Mouse (Mus musculus): Measurements from ENCODE around the gene 2900026A02Rik.

2900026A02Rik gene

DNA sequence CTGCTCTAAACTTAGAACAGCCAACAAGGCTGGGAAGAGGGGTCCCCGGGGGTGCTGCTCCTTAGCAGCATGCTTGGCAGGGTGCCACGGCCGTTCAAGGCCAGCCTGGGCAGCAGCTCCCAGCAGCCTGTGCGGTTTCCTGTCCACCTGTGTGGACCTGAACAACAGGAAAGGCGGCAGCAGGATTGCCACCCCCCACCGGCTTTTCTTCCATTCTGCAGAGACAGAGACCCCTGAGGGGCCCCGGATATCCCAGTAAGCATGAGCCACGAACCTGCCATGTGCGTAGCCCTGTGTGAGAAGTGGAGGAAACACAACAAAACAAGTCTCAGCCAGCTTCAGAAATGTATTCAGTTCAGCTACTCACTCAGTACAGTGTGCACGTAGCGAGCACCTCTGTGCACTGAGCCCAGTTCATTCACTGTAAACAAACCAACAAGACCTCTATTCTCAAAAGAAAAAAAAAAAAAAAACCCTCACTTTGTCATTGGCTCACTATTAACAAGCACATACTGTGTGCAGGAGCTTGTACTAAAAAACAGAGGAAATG lies 69.4 kb downstream of the 2900026A02Rik start:
- in situ Hi-C loops (cut with MboI, MseI), result loop anchor here in 1 of 2 experiments (5.0 kb wide), 1 partner anchor 54 kb away; no protein-coding TSS in a partner anchor

DNA sequence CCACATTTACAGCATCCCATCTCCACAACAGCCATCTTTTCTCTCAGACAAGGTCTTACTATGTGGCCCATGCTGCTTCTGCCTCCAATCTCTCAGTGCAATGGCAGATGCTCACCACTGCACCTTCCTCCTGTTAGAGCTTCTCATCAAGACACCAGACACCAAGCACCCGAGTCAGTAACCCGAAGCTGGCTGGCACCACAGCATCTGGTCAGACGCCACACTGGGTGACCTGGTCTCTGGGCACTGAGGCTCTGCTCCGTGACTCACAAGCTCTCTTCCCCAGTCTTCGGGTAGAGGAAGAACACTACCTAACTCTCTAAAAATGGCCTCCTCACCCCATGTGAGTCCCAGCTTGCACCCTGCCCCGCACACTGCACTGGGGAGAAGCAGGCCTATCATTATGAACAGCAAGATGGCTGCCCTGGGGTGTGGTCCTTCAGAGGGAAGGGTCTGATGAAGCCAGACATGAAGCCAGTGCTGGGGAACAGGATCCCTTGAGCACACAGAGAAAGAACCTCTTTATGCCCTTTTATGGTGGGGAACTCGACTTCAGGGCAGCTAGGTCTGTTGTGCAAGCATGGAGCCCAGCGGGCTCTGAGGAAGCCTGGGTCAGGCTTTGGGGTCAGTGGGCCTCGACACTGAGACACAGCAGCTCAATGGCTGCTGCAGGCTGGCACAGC lies 70.0 kb downstream of the 2900026A02Rik start:
- in situ Hi-C loops (cut with MboI, MseI), result loop anchor here in 1 of 2 experiments (5.0 kb wide), 1 partner anchor 54 kb away; no protein-coding TSS in a partner anchor

DNA sequence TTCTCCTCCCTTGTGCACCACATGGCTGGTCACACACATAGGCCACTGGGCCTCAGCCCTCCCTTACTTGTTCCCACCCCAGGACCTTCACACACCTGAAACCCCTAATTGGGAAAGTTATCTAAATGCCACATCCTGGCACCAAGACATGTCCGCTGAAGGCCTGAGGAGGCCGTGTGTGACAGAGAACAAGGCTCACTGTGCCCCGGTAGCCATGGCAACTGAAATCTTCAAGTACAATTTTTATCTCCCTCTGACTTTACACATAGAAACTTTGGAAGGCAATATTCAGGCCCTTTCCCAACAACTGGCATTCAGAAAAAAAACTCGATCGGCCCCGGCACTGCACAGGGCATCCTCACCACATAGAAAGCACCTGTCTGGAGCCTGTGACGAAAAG lies 72.0 kb downstream of the 2900026A02Rik start:
- in situ Hi-C loops (cut with MboI, MseI), result no loop called here

DNA sequence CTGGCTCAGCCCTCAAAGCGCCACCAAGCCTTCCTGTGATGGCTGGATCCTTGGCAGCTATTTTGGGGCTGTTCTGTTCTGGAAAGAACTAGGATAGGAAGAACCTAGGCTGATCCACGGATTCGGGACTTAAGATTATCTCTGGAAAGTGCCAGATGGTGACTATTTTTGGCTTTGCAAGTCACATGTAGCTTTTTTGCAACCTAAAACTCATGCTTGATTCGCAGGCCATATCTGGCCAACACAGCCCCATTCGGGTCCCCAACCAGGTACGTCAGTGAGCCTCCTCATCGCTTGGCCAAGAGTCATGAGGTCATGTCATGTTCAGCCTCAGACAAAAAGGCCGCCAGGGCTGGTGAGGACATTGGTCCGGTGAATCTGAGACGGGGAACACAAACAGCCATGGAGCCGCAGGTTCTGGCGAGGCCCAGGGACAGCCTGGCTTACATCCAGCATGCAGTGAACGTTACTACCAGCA lies 73.0 kb downstream of the 2900026A02Rik start:
- in situ Hi-C loops (cut with MboI, MseI), result no loop called here

DNA sequence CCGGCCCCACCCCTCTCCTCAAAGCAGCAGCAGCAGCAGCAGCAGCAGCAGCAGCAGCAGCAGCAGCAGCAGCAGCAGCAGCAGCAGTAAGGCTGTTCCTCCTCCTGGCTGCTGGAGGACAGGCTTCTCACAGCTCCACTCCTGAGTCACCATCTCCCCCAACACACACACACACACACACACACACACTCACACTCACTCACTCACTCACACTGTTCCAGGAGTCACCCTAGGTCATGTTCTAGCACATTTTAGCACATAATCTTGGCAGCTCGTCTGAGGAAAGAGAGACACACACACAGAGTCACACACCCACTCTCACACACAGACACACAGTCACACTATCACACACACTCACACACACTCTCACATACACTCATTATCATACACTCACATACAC lies 74.4 kb downstream of the 2900026A02Rik start:
- in situ Hi-C loops (cut with MboI, MseI), result no loop called here

DNA sequence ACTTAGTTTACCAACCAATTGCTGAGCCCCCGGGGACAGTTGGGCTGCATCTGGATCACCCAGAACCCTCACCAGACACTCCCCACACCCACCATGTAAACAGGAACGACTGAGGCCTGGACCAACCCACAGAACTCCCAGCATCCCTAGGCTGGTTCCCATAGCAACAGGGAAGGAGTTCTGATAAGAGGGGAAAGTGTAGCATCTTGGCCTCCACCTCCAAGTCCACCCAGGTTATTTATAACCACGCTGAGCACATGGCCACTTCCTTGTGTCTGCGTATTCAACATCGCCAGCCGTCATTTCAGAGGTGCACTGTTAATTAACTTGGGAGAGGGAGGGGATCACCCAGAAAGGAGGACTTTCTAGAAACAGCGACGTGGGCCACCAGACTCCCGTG lies 75.9 kb downstream of the 2900026A02Rik start:
- in situ Hi-C loops (cut with MboI, MseI), result no loop called here

DNA sequence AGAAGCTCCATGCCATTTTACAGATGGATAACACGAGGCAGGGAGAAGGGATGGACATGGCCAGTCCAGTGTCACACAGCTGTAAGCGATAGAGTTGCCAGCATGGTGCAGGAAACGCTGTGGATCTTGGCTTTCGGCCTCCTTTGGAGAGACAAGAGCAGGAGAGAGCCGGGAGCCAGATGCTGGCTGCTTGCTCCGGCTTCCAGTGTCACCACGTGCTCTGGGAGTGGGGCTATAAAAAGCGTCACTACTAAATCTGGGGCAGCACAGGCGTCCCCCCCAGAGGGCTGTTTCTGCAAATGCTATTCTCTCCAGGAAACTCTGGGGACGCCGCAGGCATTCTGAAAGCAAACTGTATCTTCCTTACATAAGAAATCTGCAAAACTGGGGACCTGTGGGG lies 78.5 kb downstream of the 2900026A02Rik start:
- in situ Hi-C loops (cut with MboI, MseI), result no loop called here

DNA sequence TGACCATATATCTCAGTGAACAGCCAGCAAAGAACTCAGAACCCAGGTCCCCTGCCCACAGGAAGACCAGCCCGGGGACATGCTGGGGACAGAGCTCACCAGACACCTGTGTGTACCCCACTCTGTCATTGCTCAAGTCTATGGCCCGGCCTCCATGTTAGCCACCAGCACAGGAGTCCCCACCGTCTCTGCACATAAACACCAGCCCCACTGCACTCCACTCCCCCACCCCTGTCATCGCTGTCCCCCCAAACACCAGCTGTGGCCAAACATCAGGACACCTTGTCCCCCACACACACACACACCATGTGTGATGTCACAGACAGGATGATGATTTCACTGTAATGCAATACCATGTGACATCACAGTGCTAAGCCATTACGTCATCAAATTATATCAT lies 79.0 kb downstream of the 2900026A02Rik start:
- in situ Hi-C loops (cut with MboI, MseI), result no loop called here

DNA sequence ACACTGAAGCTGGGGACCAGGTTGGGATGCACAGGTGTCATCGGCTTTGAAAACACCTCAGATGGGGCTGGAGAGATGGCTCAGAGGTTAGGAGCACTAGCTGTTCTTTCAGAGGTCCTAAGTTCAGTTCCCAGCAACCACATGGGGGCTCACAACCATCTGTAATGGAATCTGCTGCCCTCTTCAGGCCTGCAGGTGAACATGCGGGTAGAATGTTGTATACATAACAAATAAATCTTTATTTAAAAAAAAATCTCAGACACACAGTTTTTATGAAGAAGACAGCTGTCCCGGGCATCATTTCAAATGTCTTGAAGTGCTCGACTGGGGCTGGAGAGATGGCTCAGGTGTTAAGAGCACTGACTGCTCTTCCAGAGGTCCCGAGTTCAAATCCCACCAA lies 80.2 kb downstream of the 2900026A02Rik start:
- in situ Hi-C loops (cut with MboI, MseI), result no loop called here

DNA sequence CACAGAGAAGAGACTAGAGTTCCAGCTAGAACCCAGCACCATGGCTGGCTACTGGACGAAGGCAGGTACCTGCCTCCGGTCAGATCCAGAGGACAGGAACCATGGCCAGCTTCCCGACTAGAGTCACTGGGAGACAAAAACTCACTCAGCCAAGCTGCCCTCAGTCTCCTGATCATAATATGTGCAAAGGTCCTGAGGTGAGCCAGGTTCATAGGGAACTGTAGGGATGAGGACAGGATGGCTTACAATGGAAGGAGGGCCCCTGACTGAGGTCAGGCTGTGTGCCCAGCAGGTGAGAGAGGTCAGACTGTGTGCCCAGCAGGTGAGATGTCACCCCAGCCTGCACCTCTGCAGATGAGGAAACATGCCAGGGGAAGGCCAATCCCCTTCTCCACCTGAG lies 81.0 kb downstream of the 2900026A02Rik start:
- in situ Hi-C loops (cut with MboI, MseI), result no loop called here

DNA sequence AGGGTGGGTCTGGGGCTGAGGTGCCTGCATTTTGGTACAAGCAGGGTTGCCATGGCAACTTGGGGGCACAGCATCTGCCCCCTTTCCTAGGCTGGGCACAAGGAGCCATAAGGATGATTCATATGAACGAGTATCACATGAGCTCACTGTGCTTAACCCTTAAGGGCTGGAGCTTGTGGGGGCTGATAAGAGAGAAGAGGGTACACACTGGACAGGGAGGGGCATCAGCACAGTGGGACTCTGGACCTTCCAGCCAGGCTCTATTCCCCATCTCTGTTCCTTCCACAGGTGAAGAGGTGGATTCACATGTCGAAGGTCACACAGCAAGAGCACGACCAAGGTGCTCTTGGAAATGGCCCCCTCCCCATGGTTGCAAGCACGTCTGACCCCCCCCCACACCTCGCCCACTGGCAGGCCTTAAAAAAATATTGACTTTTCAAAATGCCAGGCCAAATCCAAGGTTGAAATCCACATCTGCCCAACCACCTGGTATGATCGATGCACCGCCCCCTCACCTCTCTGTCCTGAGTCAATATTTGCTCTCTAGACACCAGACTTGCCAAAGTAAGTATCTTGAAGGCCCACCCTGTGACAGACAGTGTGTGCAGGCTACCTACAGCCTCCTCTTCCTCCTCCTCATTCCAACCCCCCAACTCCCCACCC lies 81.8 kb downstream of the 2900026A02Rik start:
- in situ Hi-C loops (cut with MboI, MseI), result no loop called here

DNA sequence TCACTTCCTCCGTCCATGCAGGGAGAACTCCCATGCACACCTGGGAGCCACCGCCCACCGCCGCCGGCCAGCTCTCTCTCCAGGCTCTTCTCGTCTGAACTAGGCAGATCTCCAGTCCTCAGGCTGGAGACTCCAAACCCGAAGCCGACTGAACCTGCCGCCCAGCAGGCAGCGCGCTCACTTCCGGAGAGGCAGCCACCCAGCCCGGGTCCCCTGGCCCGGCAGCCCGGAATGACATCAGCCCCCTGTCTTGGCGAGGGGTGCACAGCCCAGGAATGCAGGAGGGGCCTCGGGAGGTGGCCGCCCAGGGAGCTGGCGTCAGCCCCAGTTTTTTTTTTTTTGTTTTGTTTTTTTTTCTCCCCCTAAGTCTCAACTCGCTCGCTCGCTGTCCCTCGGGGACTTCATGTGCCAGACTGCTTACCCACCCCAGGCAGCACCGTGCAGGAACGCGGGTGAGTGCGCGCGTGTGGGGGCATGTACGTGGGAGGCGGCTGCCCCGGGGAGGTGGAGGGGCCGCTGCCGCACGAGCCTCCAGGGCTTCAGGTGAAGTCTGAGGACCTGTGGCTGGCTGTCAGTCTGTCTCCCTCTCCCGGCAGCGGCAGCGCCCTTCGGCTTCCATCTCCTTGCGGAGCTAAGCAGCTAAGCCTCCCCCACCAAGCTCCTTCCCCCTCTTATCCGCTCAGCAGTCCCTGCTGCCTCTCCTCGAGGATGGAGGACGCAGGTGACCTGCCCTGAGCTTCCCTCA lies 82.5 kb downstream of the 2900026A02Rik start:
- in situ Hi-C loops (cut with MboI, MseI), result no loop called here

DNA sequence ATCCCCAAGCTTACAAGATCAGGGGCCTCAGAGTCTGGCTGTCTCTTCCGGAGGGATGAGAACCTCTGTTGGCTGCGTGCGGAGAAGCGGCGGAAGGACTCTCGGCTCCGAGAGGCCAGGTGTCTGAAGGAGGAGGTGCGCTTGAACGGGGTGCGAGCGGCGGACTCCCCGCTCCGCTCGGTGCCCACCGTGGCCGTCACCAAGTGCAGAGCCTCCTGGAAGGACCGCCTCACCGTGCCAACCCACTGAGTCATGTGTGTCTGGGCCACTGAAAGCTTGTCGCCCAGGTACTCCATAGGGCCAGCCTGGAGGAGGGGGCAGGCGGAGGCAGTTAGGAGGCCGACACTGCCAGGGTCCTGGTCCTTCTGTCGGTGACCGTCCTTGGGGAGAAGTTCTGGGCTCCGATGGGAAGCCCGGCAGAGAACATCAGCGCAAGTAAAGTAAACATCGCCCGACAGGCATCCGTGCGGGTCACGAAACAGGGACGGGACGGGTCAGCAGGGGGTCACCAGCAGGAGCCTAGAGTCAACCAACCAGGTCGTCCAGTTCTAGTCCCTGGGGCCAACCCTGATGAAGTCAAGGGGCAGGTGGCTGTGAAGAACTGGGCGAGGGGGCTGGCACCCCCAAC lies 83.2 kb downstream of the 2900026A02Rik start:
- in situ Hi-C loops (cut with MboI, MseI), result no loop called here

DNA sequence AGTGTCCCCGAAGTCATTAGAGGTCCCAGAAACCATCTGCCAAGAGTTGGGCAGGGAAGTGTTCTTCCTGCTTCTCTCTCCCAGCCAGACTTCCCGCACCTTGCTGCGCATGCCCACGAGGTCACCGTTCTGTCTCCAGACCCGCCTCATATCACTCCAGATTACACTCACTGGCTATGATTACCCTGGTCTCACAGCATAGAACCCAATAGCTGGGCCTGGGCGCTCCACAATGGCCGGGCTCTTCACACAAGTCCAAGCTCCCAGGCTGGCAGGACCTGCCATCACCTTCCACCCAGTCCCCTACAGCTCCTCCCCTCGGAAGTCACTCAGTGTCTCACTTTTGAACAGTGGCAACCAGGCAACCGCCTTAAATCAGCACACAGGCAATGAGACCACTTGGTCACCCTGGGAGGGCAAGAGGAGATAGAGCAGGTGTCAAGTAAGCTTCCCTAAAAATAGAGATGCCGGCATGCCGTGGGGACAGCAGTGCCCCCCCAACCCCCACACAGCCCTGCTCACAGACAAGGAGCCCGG lies 84.0 kb downstream of the 2900026A02Rik start:
- in situ Hi-C loops (cut with MboI, MseI), result no loop called here

DNA sequence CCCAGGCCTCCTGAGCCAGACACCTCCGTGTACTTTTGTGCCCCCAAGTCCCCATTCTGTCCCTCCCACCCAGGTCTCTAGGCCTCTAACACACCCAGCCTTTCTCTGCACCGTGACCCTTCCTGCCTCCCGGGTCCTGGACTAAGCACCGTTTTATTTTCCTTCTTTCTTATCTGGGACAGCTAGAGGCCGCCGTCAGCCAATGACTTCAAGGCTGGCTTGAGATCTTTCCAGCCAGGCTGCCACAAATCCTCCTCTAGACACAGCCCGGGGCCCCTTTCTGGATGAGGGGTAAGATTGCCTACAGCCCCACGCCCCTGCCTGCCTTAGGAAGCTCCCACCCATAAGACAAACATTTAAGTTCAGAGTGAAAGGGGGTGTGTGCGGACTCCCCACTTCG lies 85.5 kb downstream of the 2900026A02Rik start:
- in situ Hi-C loops (cut with MboI, MseI), result no loop called here

DNA sequence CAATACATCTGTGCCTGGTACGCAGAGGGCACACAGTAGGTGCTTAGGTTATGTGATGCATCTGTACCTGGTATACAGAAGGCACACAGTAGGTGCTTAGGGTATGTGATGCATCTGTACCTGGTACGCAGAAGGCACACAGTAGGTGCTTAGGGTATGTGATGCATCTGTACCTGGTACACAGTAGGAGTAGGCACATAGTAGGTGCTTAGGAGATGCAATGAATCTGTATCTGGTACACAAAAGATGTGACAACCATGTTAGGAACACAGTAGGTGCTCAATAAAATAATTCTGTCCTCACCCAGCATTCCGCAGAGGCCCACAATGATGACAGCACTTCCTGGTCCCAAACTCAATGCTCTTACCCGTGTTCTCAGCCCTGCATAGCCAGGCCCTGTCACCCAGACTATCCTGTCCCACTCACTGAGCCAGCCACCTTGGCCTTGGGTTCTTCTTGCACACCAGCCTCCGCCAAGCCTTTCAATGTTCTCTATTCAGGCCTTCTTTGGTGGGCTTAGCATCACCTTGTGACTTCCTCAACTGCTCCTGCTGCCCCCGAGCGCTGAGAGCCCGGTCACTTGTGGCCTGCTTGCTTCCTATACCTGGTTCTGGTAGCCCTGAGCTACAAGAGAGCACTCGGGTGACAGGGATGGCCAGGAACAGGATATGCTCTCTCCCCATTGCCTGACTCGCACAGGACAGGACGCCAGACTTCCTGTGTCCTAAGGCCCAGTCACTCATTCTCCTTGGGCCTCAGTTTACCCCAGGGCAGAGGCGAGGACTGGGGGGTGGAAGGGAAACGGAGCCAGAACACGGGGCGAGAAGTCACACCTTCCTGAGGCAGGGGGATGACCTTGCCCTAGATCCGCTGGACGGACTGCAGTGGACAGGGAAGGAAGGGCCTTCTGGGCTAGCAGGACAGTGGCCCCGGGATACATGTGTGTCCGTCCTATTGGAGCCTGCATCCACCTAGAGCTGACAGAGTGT lies 87.0 kb downstream of the 2900026A02Rik start:
- in situ Hi-C loops (cut with MboI, MseI), result no loop called here

DNA sequence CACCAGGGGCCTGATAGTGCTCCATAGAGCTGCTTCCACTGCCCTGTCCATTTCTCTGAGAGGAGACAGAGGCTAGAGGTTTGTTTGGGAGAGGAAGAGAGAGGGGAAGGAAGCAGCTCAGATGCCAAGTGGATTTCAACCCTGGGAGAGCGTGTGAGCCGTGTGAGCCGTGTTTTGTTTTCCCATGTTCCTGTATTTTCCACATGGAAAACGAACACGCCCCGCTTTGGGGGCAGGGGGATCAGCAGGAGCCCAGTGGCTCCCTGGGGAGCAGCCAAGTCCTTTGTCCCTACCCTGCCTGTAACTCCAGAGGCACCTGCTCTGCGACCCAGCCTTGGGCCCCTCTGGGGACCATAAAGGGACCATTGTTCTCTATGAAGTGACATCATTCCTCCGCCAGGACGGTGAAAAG lies 88.0 kb downstream of the 2900026A02Rik start:
- in situ Hi-C loops (cut with MboI, MseI), result no loop called here

DNA sequence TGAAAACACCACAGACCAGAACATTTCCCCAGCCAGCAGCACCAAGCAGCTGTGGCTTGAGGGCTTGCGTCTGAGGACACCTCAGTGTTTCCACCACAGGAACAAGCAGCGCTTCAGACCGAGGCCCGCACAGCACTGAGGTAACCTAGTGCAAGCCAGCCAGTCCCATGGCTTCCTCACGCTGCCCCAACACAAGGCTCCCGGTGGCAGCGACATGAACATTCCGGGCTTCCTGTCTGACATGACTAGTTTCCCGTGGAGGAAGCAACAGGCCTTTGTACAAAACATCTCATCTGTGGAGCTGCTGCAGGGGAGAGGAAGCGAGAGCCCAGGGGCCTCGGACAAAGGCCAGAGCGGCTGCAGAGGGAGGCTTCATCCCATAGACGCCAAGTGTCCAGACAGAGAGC lies 88.4 kb downstream of the 2900026A02Rik start:
- in situ Hi-C loops (cut with MboI, MseI), result no loop called here

DNA sequence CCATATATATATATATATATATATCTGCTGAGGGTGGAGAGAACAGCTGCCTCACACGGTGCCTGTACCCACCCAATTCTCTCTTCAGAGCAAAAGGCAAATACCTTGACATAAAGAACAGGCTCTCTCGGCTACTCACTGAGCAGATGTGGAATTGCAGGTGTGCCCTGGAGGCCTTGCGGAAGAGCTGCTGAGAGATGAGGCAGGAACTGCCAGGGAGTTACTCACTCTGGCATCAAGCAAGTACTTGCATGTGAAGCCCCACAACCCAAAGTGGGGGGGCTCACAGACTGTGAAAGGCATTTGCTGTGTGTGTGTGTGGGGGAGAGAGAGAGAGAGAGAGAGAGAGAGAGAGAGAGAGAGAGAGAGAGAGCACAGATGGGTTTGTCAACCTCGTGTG lies 92.6 kb downstream of the 2900026A02Rik start:
- in situ Hi-C loops (cut with MboI, MseI), result no loop called here

DNA sequence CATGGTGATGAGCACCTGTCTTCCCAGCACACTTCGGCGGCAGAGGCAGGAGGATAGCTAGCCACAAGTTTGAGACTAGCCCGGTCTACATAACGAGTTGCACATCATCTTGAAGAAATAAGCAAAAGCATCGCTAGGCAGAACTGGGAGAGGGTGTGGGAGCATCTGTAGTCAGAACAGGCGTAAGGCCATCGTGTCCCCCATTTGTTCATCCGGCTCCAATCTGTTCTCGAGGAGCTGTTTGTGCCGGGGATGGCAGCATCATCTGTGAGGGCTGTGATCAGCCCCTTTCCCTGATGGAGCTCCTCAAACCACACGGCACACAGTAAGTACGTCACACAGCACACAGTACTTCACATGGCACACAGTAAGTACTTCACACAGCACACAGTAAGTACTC lies 94.6 kb downstream of the 2900026A02Rik start:
- in situ Hi-C loops (cut with MboI, MseI), result no loop called here
